Mouse (Mus musculus): ENCODE results near the gene 4930550C14Rik. TPM values are rescaled to one million over a fixed set of nuclear protein-coding genes. Genes with fewer than 3 reads are reported as not detected.

4930550C14Rik gene
- total and polyA plus RNA-seq, 2 experiments from 2014 or later, result 0.49 TPM; not detected in 1

DNA sequence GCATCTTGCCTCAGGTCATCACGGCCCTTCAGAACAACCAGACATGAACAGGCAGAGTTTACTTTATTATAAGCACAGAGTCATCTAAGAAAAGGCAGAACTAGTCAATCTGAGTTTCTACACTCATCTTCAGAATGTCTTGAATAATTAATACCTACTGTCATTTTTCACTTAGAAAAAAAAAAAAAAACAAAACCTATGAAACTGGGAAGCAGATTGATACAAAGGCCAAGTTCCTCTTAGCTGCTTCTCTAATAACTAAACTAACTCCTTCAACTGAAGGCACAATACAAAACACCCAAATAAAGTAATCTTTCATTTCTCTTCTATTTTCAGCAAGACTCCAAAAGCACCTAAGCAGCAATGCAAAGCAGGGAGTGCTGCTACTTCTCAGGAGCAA is 48.5 kb downstream of the 4930550C14Rik start:
- WGBS, result 98% methylated on average over 1 of the region's 1 CpGs
- ATAC-seq (ENCODE audit: low FRiP score), result no peak
- no peaks in the 10 kb centered on the region for H3K27me3 ChIP-seq (ENCODE audit: insufficient read depth, low read length)
- no peak for DNase-seq (ENCODE audit: low spot score)
- H3K4me1 ChIP-seq (ENCODE audit: insufficient read depth, low read length), result no peaks in the 10 kb centered on the region
- H3K4me2 ChIP-seq (ENCODE audit: low read depth, low read length, poor library complexity, severe bottlenecking), result no peak overlapping the region
- peaks cover 31% of the 10 kb centered on the region for H3K36me3 ChIP-seq (ENCODE audit: insufficient read depth, low read length)
- H3K27ac ChIP-seq (ENCODE audit: low read depth, low read length), result no peak overlapping the region
- no peak overlapping the region for H3K9ac ChIP-seq (replicated peaks; ENCODE audit: low read length, poor library complexity, severe bottlenecking)
- H3K9me3 ChIP-seq (ENCODE audit: low read length), result no peaks in the 10 kb centered on the region
- no peak for TF ChIP-seq CTCF (IDR thresholded peaks at IDR 0.05)
- no peak overlapping the region for H3K4me3 ChIP-seq (ENCODE audit: low read depth, low read length)

DNA sequence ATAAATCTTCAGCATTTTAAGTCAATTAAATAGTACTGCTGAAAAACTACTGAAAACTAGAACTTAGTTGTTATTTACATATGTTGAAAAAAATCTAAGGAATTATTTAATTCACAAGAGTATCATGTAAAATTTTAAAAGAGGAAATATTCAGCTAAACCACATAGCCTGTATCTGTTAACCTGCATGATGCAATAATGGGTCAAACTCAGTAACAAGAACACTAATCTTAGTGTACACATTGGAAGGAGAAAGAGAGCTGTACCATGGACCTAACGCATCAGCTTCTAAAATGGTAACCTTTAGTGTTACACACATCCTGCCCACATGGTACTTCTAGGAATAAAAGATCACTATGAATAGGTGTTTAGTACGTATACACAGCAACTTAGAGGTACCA is 49.9 kb downstream of the 4930550C14Rik start:
- no peak overlapping the region for H3K27ac ChIP-seq (ENCODE audit: low read depth, low read length)
- DNase-seq (ENCODE audit: low spot score) (no peak), ATAC-seq (ENCODE audit: low FRiP score) (no peak)
- no peak for TF ChIP-seq CTCF (IDR thresholded peaks at IDR 0.05)
- WGBS, result 95% methylated on average over 2 of the region's 2 CpGs
- H3K27me3 ChIP-seq (ENCODE audit: insufficient read depth, low read length), result no peaks in the 10 kb centered on the region
- no peak overlapping the region for H3K9ac ChIP-seq (replicated peaks; ENCODE audit: low read length, poor library complexity, severe bottlenecking)
- no peak overlapping the region for H3K4me2 ChIP-seq (ENCODE audit: low read depth, low read length, poor library complexity, severe bottlenecking)
- peaks cover 25% of the 10 kb centered on the region for H3K36me3 ChIP-seq (ENCODE audit: insufficient read depth, low read length)
- no peaks in the 10 kb centered on the region for H3K9me3 ChIP-seq (ENCODE audit: low read length)
- no peaks in the 10 kb centered on the region for H3K4me1 ChIP-seq (ENCODE audit: insufficient read depth, low read length)
- no peak overlapping the region for H3K4me3 ChIP-seq (ENCODE audit: low read depth, low read length)

GRCm38 (mm10) chr9:53472806-53473518 is 70.8 kb downstream of the 4930550C14Rik start:
- 88% methylated on average over 9 of the region's 9 CpGs for WGBS
- Histone ChIP-seq H3K4me2 (ENCODE audit: low read depth, low read length, poor library complexity, severe bottlenecking) (no peak overlapping the region), H3K27me3 (ENCODE audit: insufficient read depth, low read length) (no peaks in the 10 kb centered on the region), H3K4me1 (ENCODE audit: insufficient read depth, low read length) (no peaks in the 10 kb centered on the region), H3K27ac (ENCODE audit: low read depth, low read length) (no peak overlapping the region), H3K36me3 (ENCODE audit: insufficient read depth, low read length) (peaks cover 11% of the 10 kb centered on the region), H3K9me3 (ENCODE audit: low read length) (no peaks in the 10 kb centered on the region), H3K9ac (replicated peaks; ENCODE audit: low read length, poor library complexity, severe bottlenecking) (no peak overlapping the region), H3K4me3 (ENCODE audit: low read depth, low read length) (no peak overlapping the region)
- TF ChIP-seq CTCF (IDR thresholded peaks at IDR 0.05), result no peak
- ATAC-seq (ENCODE audit: low FRiP score) (no peak), DNase-seq (ENCODE audit: low spot score) (no peak)

Small RNAs within 50 kb of the gene (microRNA-seq; reads per million reads assigned to microRNA genes)
- gene Mir130c (ENCODE audit: borderline number of aligned reads), result not detected

Other genes with a start within 250 kb of the 4930550C14Rik start
- gene Ddx10, start 154.3 kb upstream of the 4930550C14Rik start, total RNA-seq (2014; rRNA removed), result 10.0 and 10.9 TPM in 2 replicates
- gene Ddx10, start 154.3 kb upstream of the 4930550C14Rik start, polyA plus RNA-seq (2015; fragmentation: Nextera tagmentation; extraction: Ambion mirVana), result 18.2 and 19.3 TPM in 2 replicates
- gene Exph5, start 100.7 kb upstream of the 4930550C14Rik start, total RNA-seq (2014; rRNA removed), result 1.1 and 1.3 TPM in 2 replicates
- gene Exph5, start 100.7 kb upstream of the 4930550C14Rik start, polyA plus RNA-seq (2015; fragmentation: Nextera tagmentation; extraction: Ambion mirVana), result 0.16 and 0.20 TPM in 2 replicates
- gene Kdelc2, start 18.3 kb upstream of the 4930550C14Rik start, total RNA-seq (2014; rRNA removed), result 5.9 TPM in 2 replicates
- 6.4 and 7.0 TPM in 2 replicates for gene Kdelc2, start 18.3 kb upstream of the 4930550C14Rik start, polyA plus RNA-seq (2015; fragmentation: Nextera tagmentation; extraction: Ambion mirVana)
- 6.7 and 9.7 TPM in 2 replicates for gene Atm, start 134.4 kb downstream of the 4930550C14Rik start, total RNA-seq (2014; rRNA removed)
- 3.2 and 4.4 TPM in 2 replicates for gene Atm, start 134.4 kb downstream of the 4930550C14Rik start, polyA plus RNA-seq (2015; fragmentation: Nextera tagmentation; extraction: Ambion mirVana)
- 11.3 and 15.1 TPM in 2 replicates for gene Npat, start 134.7 kb downstream of the 4930550C14Rik start, total RNA-seq (2014; rRNA removed)
- gene Npat, start 134.7 kb downstream of the 4930550C14Rik start, polyA plus RNA-seq (2015; fragmentation: Nextera tagmentation; extraction: Ambion mirVana), result 7.8 and 8.3 TPM in 2 replicates
- 126 and 130 TPM in 2 replicates for gene Acat1, start 208.1 kb downstream of the 4930550C14Rik start, total RNA-seq (2014; rRNA removed)
- 169 and 182 TPM in 2 replicates for gene Acat1, start 208.1 kb downstream of the 4930550C14Rik start, polyA plus RNA-seq (2015; fragmentation: Nextera tagmentation; extraction: Ambion mirVana)

All from midbrain, postnatal 0 days (tissue).